Mouse (Mus musculus): Measurements from ENCODE around the gene Gatd1.
A peak's percentile ranks its signal among the peaks of the same experiment; 100 is the strongest.

DNA sequence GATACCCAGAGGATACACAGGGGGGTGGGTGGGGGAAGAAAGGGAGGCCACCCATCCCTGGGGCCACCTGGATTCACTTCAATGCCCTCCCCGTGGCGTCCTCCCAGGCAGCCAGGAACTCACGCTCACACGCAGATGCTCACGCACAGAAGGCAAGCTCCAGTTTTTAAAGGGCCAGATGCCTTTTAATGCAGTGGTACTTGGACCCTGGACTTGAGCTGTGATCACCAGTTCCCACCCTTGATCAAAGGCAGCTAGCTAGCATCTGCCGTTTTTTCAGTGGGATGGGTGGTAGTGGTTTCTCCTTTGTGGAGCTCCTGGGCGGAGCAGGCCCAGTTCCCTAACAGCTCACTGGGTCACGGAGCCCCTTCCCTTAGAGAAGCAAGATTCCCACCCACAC, 20.5 kb upstream of the Gatd1 start:
- 0 out of 2 replicates have a peak, but pooled peaks have one; percentile 17 for TF ChIP-seq POLR2A (IDR thresholded peaks at IDR 0.05; ENCODE audit: borderline replicate concordance, control insufficient read depth, low read depth, low read length)
- no peak for TF ChIP-seq CTCF (IDR thresholded peaks at IDR 0.05; ENCODE audit: control insufficient read depth, insufficient read depth, low read length)

Data from bone marrow, adult 2 months (tissue).